Mouse (Mus musculus) stomach, embryonic 16.5 days (tissue): ENCODE data around the gene Lck. TPM values are rescaled to one million over a fixed set of nuclear protein-coding genes. Genes with fewer than 3 reads are reported as not detected.

Source experiments
- ATAC-seq: fragments of 200-750 bp; cut with Nextera tagmentation; 2 replicates; pipeline ENCODE4 v1.8.0; 2017; ENCODE audit warnings: moderate number of reproducible peaks, moderate TSS enrichment; ENCODE audit not compliant: insufficient read depth, low FRiP score
- H3K27ac ChIP-seq: fragments of 300-500 bp; sonication (generic); 2 replicates; pipeline ENCODE4 v1.5.1; 2014; ENCODE audit warnings: low read length
- H3K27me3 ChIP-seq: fragments of 300-500 bp; sonication (generic); 2 replicates; pipeline ENCODE4 v1.6.1; 2014; ENCODE audit warnings: low read length, control low read depth, mixed read lengths; ENCODE audit not compliant: control insufficient read depth, insufficient read depth
- H3K36me3 ChIP-seq: fragments of 300-500 bp; sonication (generic); 2 replicates; pipeline ENCODE4 v1.6.1; 2014; ENCODE audit warnings: low read length; ENCODE audit not compliant: control insufficient read depth, insufficient read depth
- H3K4me1 ChIP-seq: fragments of 300-500 bp; sonication (generic); 2 replicates; pipeline ENCODE4 v1.6.1; 2014; ENCODE audit warnings: low read length, control low read depth, mixed read lengths; ENCODE audit not compliant: control insufficient read depth, insufficient read depth
- H3K4me2 ChIP-seq: fragments of 300-500 bp; sonication (generic); 2 replicates; pipeline ENCODE4 v1.6.1; 2014; ENCODE audit warnings: low read depth, low read length, mixed read lengths
- H3K4me3 ChIP-seq: fragments of 300-500 bp; sonication (generic); replicated peaks from 2 replicates; pipeline ENCODE4 v1.5.1; 2014; ENCODE audit warnings: mild to moderate bottlenecking, low read length
- H3K9ac ChIP-seq: fragments of 300-500 bp; sonication (generic); 2 replicates; pipeline ENCODE4 v1.6.1; 2014; ENCODE audit warnings: low read length
- H3K9me3 ChIP-seq: fragments of 300-500 bp; sonication (generic); replicated peaks from 2 replicates; pipeline ENCODE4 v1.6.1; 2016; ENCODE audit warnings: low read length, control low read depth; ENCODE audit not compliant: control insufficient read depth
- whole genome bisulfite sequencing: fragments of 180-500 bp; shearing (Covaris S2); extraction: QIAGEN DNeasy Blood & Tissue Kit; methylation state at CpG from one replicate; pipeline ENCODE4 v1.1.7; 2014; 5-methylcytosine and 5-hydroxymethylcytosine counted together
- microRNA-seq: library from miRNA; unstranded; fragments of <30 nt; microRNA quantifications from one replicate; pipeline ENCODE4, GENCODE M21; 2016
- polyA plus RNA-seq: library from polyadenylated mRNA; unstranded; fragments of >200 nt; fragmentation: Nextera tagmentation; extraction: Ambion mirVana; gene quantifications from 2 replicates; pipeline ENCODE4 v1.2.1, GENCODE M21; 2015

The Lck gene
- polyA plus RNA-seq, 1 experiment from 2014 or later, result 7.3 TPM

DNA sequence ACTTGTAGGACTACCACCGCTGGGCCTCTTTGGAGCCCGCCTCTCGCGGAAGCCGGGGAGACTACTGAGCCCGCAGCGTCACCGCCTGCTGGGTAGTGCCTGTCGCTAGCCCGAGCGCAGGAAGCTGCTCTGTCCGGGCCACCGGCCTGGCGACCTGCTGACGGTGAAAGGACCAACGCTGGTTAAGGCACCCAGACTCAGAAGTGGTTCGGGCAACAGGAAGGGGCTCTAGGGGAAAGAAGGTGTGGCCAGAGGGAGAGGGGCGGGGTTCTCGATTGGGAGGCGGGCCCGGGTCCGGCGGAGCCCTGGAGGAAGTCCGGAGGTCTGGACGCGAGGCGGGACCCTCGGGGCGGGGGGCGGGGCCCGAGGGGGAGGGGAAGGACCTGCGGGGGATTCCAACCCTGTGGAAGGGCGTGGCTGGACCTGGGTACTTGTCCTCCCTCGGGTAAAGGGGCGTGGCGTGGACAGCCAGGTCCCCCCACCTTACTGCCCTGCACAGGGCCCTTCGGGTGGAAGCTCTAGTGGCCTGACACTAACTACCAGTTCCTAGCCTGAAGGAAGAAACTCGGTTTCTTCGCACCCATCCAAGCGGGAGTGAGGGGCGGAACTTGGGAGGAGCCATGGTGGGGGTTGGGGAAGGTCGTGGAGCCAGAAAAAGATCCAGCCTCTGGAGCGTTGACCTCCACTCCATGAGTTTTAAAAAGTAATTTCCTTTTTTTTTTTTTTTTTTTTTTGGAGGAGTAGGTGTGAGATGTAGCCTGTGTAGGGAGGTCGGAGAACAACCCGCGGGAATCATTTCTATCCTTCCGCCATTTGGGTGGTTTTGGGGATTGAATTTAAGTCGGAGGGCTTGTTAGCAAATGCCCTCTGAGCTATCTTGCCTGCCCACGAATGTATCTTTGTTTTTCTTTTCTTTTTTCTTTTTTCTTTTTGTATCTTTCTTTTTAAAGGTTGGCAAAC, 72.6 kb downstream of the Lck start:
- Histone ChIP-seq H3K4me3 (peak overlapping the region; percentile 65), H3K27me3 (no peaks in the 10 kb centered on the region), H3K36me3 (no peaks in the 10 kb centered on the region), H3K9me3 (no peaks in the 10 kb centered on the region), H3K4me2 (peak overlapping the region; percentile 63), H3K9ac (peak overlapping the region; percentile 79), H3K4me1 (peaks cover 23% of the 10 kb centered on the region), H3K27ac (peak overlapping the region; percentile 94)
- peak; percentile 92 for ATAC-seq
- WGBS, result 1% methylated on average over 49 of the region's 49 CpGs

DNA sequence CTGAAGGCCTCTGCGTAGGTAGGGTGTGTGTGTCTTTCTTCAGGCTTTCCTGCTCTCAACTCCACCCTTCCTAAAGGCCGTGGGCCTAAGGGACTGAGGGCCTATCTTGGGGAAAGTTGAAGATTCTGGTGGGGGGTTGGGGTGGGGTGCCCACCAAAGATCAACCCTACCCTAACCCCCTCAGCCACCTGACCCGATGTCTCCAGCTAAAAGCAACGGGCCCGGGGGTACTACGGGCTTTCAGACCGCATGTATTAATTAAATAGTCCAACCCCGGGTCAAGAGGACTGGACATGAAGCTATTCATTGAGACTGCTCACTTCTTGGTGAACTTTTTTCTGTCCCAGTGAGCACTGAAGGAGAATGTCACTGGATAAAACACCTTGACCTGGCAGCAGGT, 73.4 kb downstream of the Lck start:
- H3K36me3 ChIP-seq, result no peaks in the 10 kb centered on the region
- H3K27me3 ChIP-seq, result no peaks in the 10 kb centered on the region
- peak overlapping the region; percentile 79 for H3K9ac ChIP-seq
- H3K4me1 ChIP-seq, result peaks cover 23% of the 10 kb centered on the region
- H3K27ac ChIP-seq, result peak overlapping the region; percentile 94
- no peak for ATAC-seq
- H3K4me3 ChIP-seq, result peak overlapping the region; percentile 65
- H3K9me3 ChIP-seq, result no peaks in the 10 kb centered on the region
- peak overlapping the region; percentile 63 for H3K4me2 ChIP-seq
- WGBS, result 76% methylated on average over 8 of the region's 8 CpGs

DNA sequence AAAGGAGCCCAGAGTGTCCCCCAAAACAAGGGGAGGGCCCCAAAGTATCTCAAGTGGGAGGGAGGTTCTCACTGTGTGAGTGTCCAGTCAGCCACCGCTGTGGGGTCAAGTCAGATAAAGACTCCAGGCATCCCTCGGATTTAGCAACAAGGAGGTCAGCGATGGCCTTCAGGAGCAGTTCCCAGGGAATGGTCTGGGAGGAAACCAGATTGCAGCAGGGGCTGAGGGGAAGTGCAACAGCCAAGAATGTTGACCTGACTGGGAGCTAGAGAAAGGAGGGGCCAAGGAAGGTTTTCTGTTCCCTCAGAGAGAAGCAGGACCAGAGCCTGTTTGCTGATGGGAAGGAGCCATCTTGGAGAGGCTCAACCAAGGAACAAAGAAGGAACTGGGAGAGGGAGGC, 74.5 kb downstream of the Lck start:
- no peak overlapping the region for H3K4me2 ChIP-seq
- H3K4me3 ChIP-seq, result no peak overlapping the region
- H3K9ac ChIP-seq, result 0 out of 2 replicates have a peak overlapping the region, but pooled peaks have one; percentile 43
- H3K27ac ChIP-seq, result no peak overlapping the region
- 59% methylated on average over 3 of the region's 3 CpGs for WGBS
- peaks cover 23% of the 10 kb centered on the region for H3K4me1 ChIP-seq
- ATAC-seq, result no peak
- no peaks in the 10 kb centered on the region for H3K36me3 ChIP-seq
- no peaks in the 10 kb centered on the region for H3K9me3 ChIP-seq
- H3K27me3 ChIP-seq, result no peaks in the 10 kb centered on the region

Small RNA genes lying within 50 kb of the gene (microRNA-seq; reads per million reads assigned to microRNA genes)
- gene Mir8119, result not detected

Other genes starting within 250 kb of the Lck start
- 287 and 291 TPM in 2 replicates for gene Rbbp4, start 238.3 kb downstream of the Lck start, polyA plus RNA-seq
- gene Zbtb8os, start 237.9 kb downstream of the Lck start, polyA plus RNA-seq, result 44.4 and 46.6 TPM in 2 replicates
- 17.4 and 19.2 TPM in 2 replicates for gene Zbtb8a, start 195.5 kb downstream of the Lck start, polyA plus RNA-seq
- 1.4 and 1.6 TPM in 2 replicates for gene Zbtb8b, start 132.8 kb downstream of the Lck start, polyA plus RNA-seq
- 28.0 and 30.5 TPM in 2 replicates for gene Bsdc1, start 112.1 kb downstream of the Lck start, polyA plus RNA-seq
- not detected in 2 replicates for gene Tssk3, start 82.6 kb downstream of the Lck start, polyA plus RNA-seq
- gene Fam229a, start 82.5 kb downstream of the Lck start, polyA plus RNA-seq, result not detected in 2 replicates
- 259 and 296 TPM in 2 replicates for gene Marcksl1, start 60.1 kb downstream of the Lck start, polyA plus RNA-seq
- 195 and 205 TPM in 2 replicates for gene Hdac1, start 30.9 kb downstream of the Lck start, polyA plus RNA-seq
- 4.1 TPM in 2 replicates for gene Fam167b, start 4.9 kb upstream of the Lck start, polyA plus RNA-seq
- gene Eif3i, start 27.0 kb upstream of the Lck start, polyA plus RNA-seq, result 239 and 253 TPM in 2 replicates
- gene Tmem234, start 27.0 kb upstream of the Lck start, polyA plus RNA-seq, result 181 and 190 TPM in 2 replicates
- gene Dcdc2b, start 40.6 kb upstream of the Lck start, polyA plus RNA-seq, result 1.3 and 3.0 TPM in 2 replicates
- 27.4 and 34.7 TPM in 2 replicates for gene Iqcc, start 45.5 kb upstream of the Lck start, polyA plus RNA-seq
- gene Ccdc28b, start 50.3 kb upstream of the Lck start, polyA plus RNA-seq, result 49.6 and 58.4 TPM in 2 replicates
- 65.3 and 69.8 TPM in 2 replicates for gene Txlna, start 67.4 kb upstream of the Lck start, polyA plus RNA-seq
- 15.2 and 16.2 TPM in 2 replicates for gene Kpna6, start 99.1 kb upstream of the Lck start, polyA plus RNA-seq
- 11.7 and 13.9 TPM in 2 replicates for gene Tmem39b, start 123.2 kb upstream of the Lck start, polyA plus RNA-seq
- 52.8 and 54.5 TPM in 2 replicates for gene Khdrbs1, start 168.7 kb upstream of the Lck start, polyA plus RNA-seq
- gene Ptp4a2, start 237.6 kb upstream of the Lck start, polyA plus RNA-seq, result 277 and 329 TPM in 2 replicates